Mouse (Mus musculus): ENCODE results near the gene Lat2.

GRCm38 (mm10) chr5:134567445-134567844 is 47.4 kb downstream of the Lat2 start:
- TF ChIP-seq CTCF (IDR thresholded peaks at IDR 0.05; ENCODE audit: borderline replicate concordance, extremely low read depth, insufficient read depth, insufficient read length) (no peak), POLR2A (IDR thresholded peaks at IDR 0.05; ENCODE audit: borderline replicate concordance, extremely low read depth, insufficient read depth, insufficient read length, poor library complexity, severe bottlenecking) (no peak)

Measured in brain, embryonic 14.5 days (tissue).